Mouse (Mus musculus) embryonic facial prominence, embryonic 11.5 days (tissue): ENCODE results near the gene Defb42. TPM values are rescaled to one million over a fixed set of nuclear protein-coding genes. Genes with fewer than 3 reads are reported as not detected.

ENCODE experiments used
- ATAC-seq: fragments of 200-750 bp; cut with Nextera tagmentation; replicated peaks from 2 replicates; pipeline ENCODE4 v1.8.0; 2017; ENCODE audit warnings: low read depth; ENCODE audit not compliant: insufficient number of reproducible peaks, low FRiP score, low TSS enrichment
- DNase-seq: peaks from one replicate; pipeline ENCODE4 v3.0.0-alpha.2; 2015; ENCODE audit warnings: low spot score
- H3K27ac ChIP-seq: fragments of 300-500 bp; sonication (generic); replicated peaks from 2 replicates; pipeline ENCODE4 v1.5.1; 2014; ENCODE audit warnings: mild to moderate bottlenecking, low read depth, low read length, control low read depth
- H3K27me3 ChIP-seq: fragments of 300-500 bp; sonication (generic); 2 replicates; pipeline ENCODE4 v1.6.1; 2014; ENCODE audit warnings: mild to moderate bottlenecking, low read length, moderate library complexity, mixed read lengths; ENCODE audit not compliant: control insufficient read depth, insufficient read depth
- H3K36me3 ChIP-seq: fragments of 300-500 bp; sonication (generic); replicated peaks from 2 replicates; pipeline ENCODE4 v1.6.1; 2014; ENCODE audit warnings: low read depth, mild to moderate bottlenecking, low read length, moderate library complexity, mixed read lengths; ENCODE audit not compliant: control insufficient read depth, insufficient read depth
- H3K4me1 ChIP-seq: fragments of 300-500 bp; sonication (generic); 2 replicates; pipeline ENCODE4 v1.6.1; 2014; ENCODE audit warnings: low read length, mixed read lengths; ENCODE audit not compliant: control insufficient read depth, insufficient read depth
- H3K4me2 ChIP-seq: fragments of 300-500 bp; sonication (generic); 2 replicates; pipeline ENCODE4 v1.6.1; 2014; ENCODE audit warnings: low read depth, mild to moderate bottlenecking, control low read depth, low read length, moderate library complexity
- H3K4me3 ChIP-seq: fragments of 300-500 bp; sonication (generic); 2 replicates; pipeline ENCODE4 v1.5.1; 2014; ENCODE audit warnings: low read depth, low read length, control low read depth
- H3K9ac ChIP-seq: fragments of 300-500 bp; sonication (generic); replicated peaks from 2 replicates; pipeline ENCODE4 v1.6.1; 2014; ENCODE audit warnings: mild to moderate bottlenecking, control low read depth, low read length
- H3K9me3 ChIP-seq: fragments of 300-500 bp; sonication (generic); replicated peaks from 2 replicates; pipeline ENCODE4 v1.6.1; 2016; ENCODE audit warnings: mild to moderate bottlenecking, low read length, inconsistent platforms, mixed read lengths; ENCODE audit not compliant: control insufficient read depth
- WGBS: fragments of 180-500 bp; shearing (Covaris S2); extraction: QIAGEN DNeasy Blood & Tissue Kit; methylation state at CpG from one replicate; pipeline ENCODE4 v1.1.7; 2014; 5-methylcytosine and 5-hydroxymethylcytosine counted together
- polyA plus RNA-seq: library from polyadenylated mRNA; unstranded; fragments of >200 nt; fragmentation: Nextera tagmentation; extraction: Ambion mirVana; gene quantifications from 2 replicates; pipeline ENCODE4 v1.2.1, GENCODE M21; 2014

The Defb42 gene
- not detected in 2 replicates for polyA plus RNA-seq

- Histone ChIP-seq H3K4me3 (no peak within 1 kb of the TSS), H3K27me3 (no peaks in the 10 kb centered on the region), H3K27ac (no peak within 1 kb of the TSS), H3K9me3 (no peaks in the 10 kb centered on the region), H3K4me1 (no peaks in the 10 kb centered on the region), H3K9ac (no peak within 1 kb of the TSS), H3K4me2 (no peak within 1 kb of the TSS), H3K36me3 (no peaks in the 10 kb centered on the region)
- ATAC-seq = no peak
- 61% methylated on average over 3 of the region's 3 CpGs for WGBS
- DNase-seq = no peak
Measured at GRCm38 (mm10) chr14:63046691-63047090, at the start of gene Defb42. Gene Defb42 (plus strand): TSS chr14:63046991.

GRCm38 (mm10) chr14:62997777-62998176 lies 49.0 kb upstream of the Defb42 start, which contains the start of gene Defb47:
Gene Defb47 (plus strand): TSS chr14:62998077.
- DNase-seq (no peak), ATAC-seq (no peak)
- H3K27me3 ChIP-seq = no peaks in the 10 kb centered on the region
- H3K4me1 ChIP-seq = no peaks in the 10 kb centered on the region
- H3K27ac ChIP-seq = no peak within 1 kb of the TSS
- no peak within 1 kb of the TSS for H3K4me3 ChIP-seq
- no peak within 1 kb of the TSS for H3K9ac ChIP-seq
- WGBS = 86% methylated on average over 8 of the region's 8 CpGs
- no peaks in the 10 kb centered on the region for H3K36me3 ChIP-seq
- H3K4me2 ChIP-seq = no peak within 1 kb of the TSS
- H3K9me3 ChIP-seq = no peaks in the 10 kb centered on the region

- H3K36me3 ChIP-seq = no peaks in the 10 kb centered on the region
- H3K27me3 ChIP-seq = no peaks in the 10 kb centered on the region
- H3K4me3 ChIP-seq = no peak overlapping the region
- H3K9ac ChIP-seq = no peak overlapping the region
- DNase-seq (no peak), ATAC-seq (no peak)
- no peaks in the 10 kb centered on the region for H3K9me3 ChIP-seq
- no peak overlapping the region for H3K4me2 ChIP-seq
- H3K4me1 ChIP-seq = no peaks in the 10 kb centered on the region
- no peak overlapping the region for H3K27ac ChIP-seq
- 93% methylated on average over 4 of the region's 4 CpGs for WGBS
Measured at GRCm38 (mm10) chr14:62998977-62999376, 47.8 kb upstream of the Defb42 start.

- no peak for DNase-seq
- no peak for ATAC-seq
Measured at GRCm38 (mm10) chr14:63002588-63002987, 44.2 kb upstream of the Defb42 start.

GRCm38 (mm10) chr14:63011471-63011870 lies 35.3 kb upstream of the Defb42 start, which contains the start of gene Defb43:
Gene Defb43 (plus strand): TSS chr14:63011771.
- Histone ChIP-seq H3K36me3 (no peaks in the 10 kb centered on the region), H3K4me1 (no peaks in the 10 kb centered on the region), H3K27me3 (no peaks in the 10 kb centered on the region), H3K4me3 (no peak within 1 kb of the TSS), H3K9me3 (no peaks in the 10 kb centered on the region), H3K9ac (no peak within 1 kb of the TSS), H3K27ac (no peak within 1 kb of the TSS), H3K4me2 (no peak within 1 kb of the TSS)
- DNase-seq (no peak), ATAC-seq (no peak)
- WGBS = 95% methylated on average over 5 of the region's 5 CpGs

More at GRCm38 (mm10) chr14:63002588-63002987, 44.2 kb upstream of the Defb42 start:
- H3K4me1 ChIP-seq = no peaks in the 10 kb centered on the region
- no peak overlapping the region for H3K4me2 ChIP-seq
- no peaks in the 10 kb centered on the region for H3K27me3 ChIP-seq
- H3K4me3 ChIP-seq = no peak overlapping the region
- WGBS = 78% methylated on average over 2 of the region's 2 CpGs
- H3K9ac ChIP-seq = no peak overlapping the region
- H3K36me3 ChIP-seq = no peaks in the 10 kb centered on the region
- H3K9me3 ChIP-seq = no peaks in the 10 kb centered on the region
- H3K27ac ChIP-seq = no peak overlapping the region

GRCm38 (mm10) chr14:63013082-63013481 lies 33.7 kb upstream of the Defb42 start:
- Histone ChIP-seq H3K9ac (no peak overlapping the region), H3K4me2 (no peak overlapping the region), H3K4me3 (no peak overlapping the region), H3K9me3 (no peaks in the 10 kb centered on the region), H3K4me1 (no peaks in the 10 kb centered on the region), H3K27ac (no peak overlapping the region), H3K27me3 (no peaks in the 10 kb centered on the region), H3K36me3 (no peaks in the 10 kb centered on the region)
- DNase-seq = no peak
- 86% methylated on average over 4 of the region's 4 CpGs for WGBS
- no peak for ATAC-seq

- WGBS = 93% methylated on average over 4 of the region's 4 CpGs
- no peak overlapping the region for H3K9ac ChIP-seq
- no peak overlapping the region for H3K4me3 ChIP-seq
- ATAC-seq (no peak), DNase-seq (no peak)
- no peaks in the 10 kb centered on the region for H3K36me3 ChIP-seq
- H3K4me2 ChIP-seq = no peak overlapping the region
- no peak overlapping the region for H3K27ac ChIP-seq
- H3K4me1 ChIP-seq = no peaks in the 10 kb centered on the region
- H3K27me3 ChIP-seq = no peaks in the 10 kb centered on the region
- H3K9me3 ChIP-seq = no peaks in the 10 kb centered on the region
Measured at GRCm38 (mm10) chr14:63014667-63015066, 32.1 kb upstream of the Defb42 start.

GRCm38 (mm10) chr14:63020524-63021156 lies 26.2 kb upstream of the Defb42 start:
- no peaks in the 10 kb centered on the region for H3K27me3 ChIP-seq
- no peaks in the 10 kb centered on the region for H3K4me1 ChIP-seq
- no peak for ATAC-seq
- no peak overlapping the region for H3K27ac ChIP-seq
- H3K4me2 ChIP-seq = no peak overlapping the region
- no peaks in the 10 kb centered on the region for H3K9me3 ChIP-seq
- WGBS = 63% methylated on average over 6 of the region's 6 CpGs
- no peak for DNase-seq
- no peak overlapping the region for H3K4me3 ChIP-seq
- no peaks in the 10 kb centered on the region for H3K36me3 ChIP-seq
- no peak overlapping the region for H3K9ac ChIP-seq
